Mouse (Mus musculus) bone marrow, adult 2 months (tissue): Measurements from ENCODE around the gene Zc3h15.

ENCODE experiments used
- CTCF ChIP-seq: fragments of 200-500 bp; IDR thresholded peaks from 2 replicates; pipeline ENCODE4 v1.5.1; 2011; ENCODE audit warnings: low read length, control low read depth; ENCODE audit not compliant: control insufficient read depth, insufficient read depth
- POLR2A ChIP-seq: fragments of 200-500 bp; IDR thresholded peaks from 2 replicates; pipeline ENCODE4 v1.6.1; 2011; ENCODE audit warnings: low read depth, mild to moderate bottlenecking, control low read depth, low read length, borderline replicate concordance; ENCODE audit not compliant: control insufficient read depth

GRCm38 (mm10) chr2:83627932-83628331 is 16.3 kb upstream of the Zc3h15 start:
- TF ChIP-seq POLR2A (no peak), CTCF (no peak)
